Mouse (Mus musculus) midbrain, embryonic 11.5 days (tissue): ENCODE measurements around the gene Mark3. TPM values are rescaled to one million over a fixed set of nuclear protein-coding genes. Genes with fewer than 3 reads are reported as not detected.

Experiments
- ATAC-seq: fragments of 200-750 bp; cut with Nextera tagmentation; 2 replicates; pipeline ENCODE4 v1.8.0; 2017; ENCODE audit warnings: moderate TSS enrichment, moderate library complexity; ENCODE audit not compliant: low FRiP score
- DNase-seq: peaks from one replicate; pipeline ENCODE4 v3.0.0; 2015; ENCODE audit warnings: low spot score; ENCODE audit errors: missing footprints
- H3K27ac ChIP-seq: fragments of 300-500 bp; sonication (generic); 2 replicates; pipeline ENCODE4 v1.5.1; 2014; ENCODE audit warnings: low read depth, low read length
- H3K27me3 ChIP-seq: fragments of 300-500 bp; sonication (generic); 2 replicates; pipeline ENCODE4 v1.6.1; 2014; ENCODE audit warnings: mild to moderate bottlenecking, low read length, moderate library complexity, mixed read lengths; ENCODE audit not compliant: control insufficient read depth, insufficient read depth
- H3K36me3 ChIP-seq: fragments of 300-500 bp; sonication (generic); 2 replicates; pipeline ENCODE4 v1.6.1; 2014; ENCODE audit warnings: mild to moderate bottlenecking, low read length, moderate library complexity, mixed read lengths; ENCODE audit not compliant: control insufficient read depth, insufficient read depth
- H3K4me1 ChIP-seq: fragments of 300-500 bp; sonication (generic); 2 replicates; pipeline ENCODE4 v1.6.1; 2014; ENCODE audit warnings: low read length; ENCODE audit not compliant: control insufficient read depth, insufficient read depth
- H3K4me2 ChIP-seq: fragments of 300-500 bp; sonication (generic); 2 replicates; pipeline ENCODE4 v1.6.1; 2014; ENCODE audit warnings: mild to moderate bottlenecking, moderate library complexity
- H3K4me3 ChIP-seq: fragments of 300-500 bp; sonication (generic); 2 replicates; pipeline ENCODE4 v1.5.1; 2014; ENCODE audit warnings: low read depth, low read length
- H3K9ac ChIP-seq: fragments of 300-500 bp; sonication (generic); 2 replicates; pipeline ENCODE4 v1.6.1; 2014; ENCODE audit warnings: low read length
- H3K9me3 ChIP-seq: fragments of 300-500 bp; sonication (generic); 2 replicates; pipeline ENCODE4 v1.6.1; 2016; ENCODE audit warnings: low read length; ENCODE audit not compliant: control insufficient read depth
- WGBS: fragments of 180-500 bp; shearing (Covaris S2); extraction: QIAGEN DNeasy Blood & Tissue Kit; methylation state at CpG from one replicate; pipeline ENCODE4 v1.1.7; 2014; 5-methylcytosine and 5-hydroxymethylcytosine counted together
- polyA plus RNA-seq: library from polyadenylated mRNA; unstranded; fragments of >200 nt; fragmentation: Nextera tagmentation; extraction: Ambion mirVana; gene quantifications from 2 replicates; pipeline ENCODE4 v1.2.1, GENCODE M21; 2014

The Mark3 gene
- polyA plus RNA-seq, 1 experiment from 2014 or later = 73.7 TPM

DNA sequence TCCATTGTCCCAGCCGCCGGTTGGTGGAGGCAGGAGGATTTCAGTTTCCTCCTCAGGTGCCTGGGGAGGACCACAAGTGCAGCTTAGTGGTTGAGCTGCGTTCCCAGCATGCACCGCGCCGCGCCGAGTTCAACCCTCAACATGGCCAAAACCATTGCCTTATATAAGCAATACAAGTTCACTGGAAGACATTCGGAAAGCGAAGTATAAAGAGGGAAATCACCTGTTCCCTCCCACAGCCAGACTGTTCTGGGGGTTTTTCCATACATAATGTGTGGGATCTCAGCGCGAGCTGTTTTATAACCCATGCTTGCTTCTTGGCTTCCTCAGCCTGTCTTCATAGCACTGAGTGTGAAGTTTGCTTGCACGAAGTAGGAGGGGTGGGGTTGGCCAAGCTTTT lies 92.1 kb downstream of the Mark3 start:
- H3K9me3 ChIP-seq = no peaks in the 10 kb centered on the region
- peaks cover 12% of the 10 kb centered on the region; the same call in 1 of the 2 replicates for H3K36me3 ChIP-seq
- WGBS = 79% methylated on average over 13 of the region's 13 CpGs
- H3K27ac ChIP-seq = no peak overlapping the region
- H3K4me1 ChIP-seq = peaks cover 27% of the 10 kb centered on the region
- no peak overlapping the region for H3K4me3 ChIP-seq
- no peak overlapping the region for H3K4me2 ChIP-seq
- H3K9ac ChIP-seq = no peak overlapping the region
- ATAC-seq (no peak), DNase-seq (no peak)
- no peaks in the 10 kb centered on the region for H3K27me3 ChIP-seq

GRCm38 (mm10) chr12:111667421-111667820 lies 93.1 kb downstream of the Mark3 start:
- DNase-seq (no peak), ATAC-seq (no peak)
- no peak overlapping the region for H3K9ac ChIP-seq
- no peaks in the 10 kb centered on the region for H3K9me3 ChIP-seq
- H3K27me3 ChIP-seq = no peaks in the 10 kb centered on the region
- peaks cover 12% of the 10 kb centered on the region; the same call in 1 of the 2 replicates for H3K36me3 ChIP-seq
- H3K27ac ChIP-seq = no peak overlapping the region
- no peak overlapping the region for H3K4me3 ChIP-seq
- H3K4me1 ChIP-seq = peaks cover 30% of the 10 kb centered on the region
- H3K4me2 ChIP-seq = no peak overlapping the region
- 90% methylated on average over 5 of the region's 5 CpGs for WGBS

GRCm38 (mm10) chr12:111668457-111668912 lies 94.2 kb downstream of the Mark3 start:
- ATAC-seq = peak; percentile 53
- Histone ChIP-seq H3K4me2 (peak overlapping the region; percentile 61), H3K4me3 (peak overlapping the region; percentile 91), H3K9me3 (no peaks in the 10 kb centered on the region), H3K27ac (peak overlapping the region; percentile 86), H3K36me3 (peaks cover 12% of the 10 kb centered on the region; the same call in 1 of the 2 replicates), H3K27me3 (peaks cover under 1% of the 10 kb centered on the region; the same call in 1 of the 2 replicates), H3K9ac (peak overlapping the region; percentile 97), H3K4me1 (peaks cover 36% of the 10 kb centered on the region)
- WGBS = 0% methylated on average over 8 of the region's 8 CpGs
- peak; percentile 99 for DNase-seq

DNA sequence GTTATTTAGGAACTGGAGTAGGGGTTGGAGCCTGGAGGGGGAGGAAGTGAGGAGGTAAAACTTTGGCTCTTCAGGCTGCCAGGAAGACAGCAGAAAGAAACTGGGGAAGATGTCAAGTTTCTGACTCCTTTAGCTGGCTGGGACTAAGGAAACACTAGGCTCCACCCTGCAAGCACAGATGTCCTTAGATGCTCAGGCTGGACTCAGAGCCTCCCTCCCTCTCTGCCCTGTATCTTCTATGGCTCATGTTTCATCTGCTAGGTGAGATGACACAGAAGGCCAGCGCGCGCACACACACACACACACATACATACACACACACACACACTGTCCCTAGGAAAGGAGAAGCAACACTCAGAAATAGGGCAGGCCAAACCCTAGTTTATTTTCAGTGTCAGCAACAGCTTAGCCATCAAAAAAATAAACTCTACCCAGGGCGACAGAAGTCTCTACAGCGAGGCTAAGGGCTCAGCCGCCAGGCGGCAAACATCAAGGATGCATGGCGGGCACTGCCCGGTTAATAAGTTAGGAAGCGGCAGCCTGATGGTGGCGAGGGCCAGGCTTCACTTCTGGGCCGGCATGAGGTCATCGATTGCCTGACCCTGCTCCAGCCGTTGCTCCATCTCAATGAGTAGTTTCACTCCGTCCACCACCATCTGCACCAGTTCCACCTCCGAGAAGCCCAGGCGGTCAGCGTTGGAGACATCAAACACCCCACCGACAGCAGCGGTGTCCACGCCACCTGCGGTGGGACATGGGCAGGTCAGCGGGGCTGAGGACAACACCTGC lies 94.9 kb downstream of the Mark3 start:
- H3K27me3 ChIP-seq = peaks cover 6% of the 10 kb centered on the region
- H3K27ac ChIP-seq = peak overlapping the region; percentile 86
- H3K36me3 ChIP-seq = peaks cover 12% of the 10 kb centered on the region; the same call in 1 of the 2 replicates
- DNase-seq (peak; percentile 91), ATAC-seq (no peak)
- H3K4me1 ChIP-seq = peaks cover 29% of the 10 kb centered on the region
- WGBS = 55% methylated on average over 23 of the region's 23 CpGs
- peak overlapping the region; percentile 91 for H3K4me3 ChIP-seq
- peak overlapping the region; percentile 97 for H3K9ac ChIP-seq
- no peaks in the 10 kb centered on the region for H3K9me3 ChIP-seq
- peak overlapping the region; percentile 61 for H3K4me2 ChIP-seq

DNA sequence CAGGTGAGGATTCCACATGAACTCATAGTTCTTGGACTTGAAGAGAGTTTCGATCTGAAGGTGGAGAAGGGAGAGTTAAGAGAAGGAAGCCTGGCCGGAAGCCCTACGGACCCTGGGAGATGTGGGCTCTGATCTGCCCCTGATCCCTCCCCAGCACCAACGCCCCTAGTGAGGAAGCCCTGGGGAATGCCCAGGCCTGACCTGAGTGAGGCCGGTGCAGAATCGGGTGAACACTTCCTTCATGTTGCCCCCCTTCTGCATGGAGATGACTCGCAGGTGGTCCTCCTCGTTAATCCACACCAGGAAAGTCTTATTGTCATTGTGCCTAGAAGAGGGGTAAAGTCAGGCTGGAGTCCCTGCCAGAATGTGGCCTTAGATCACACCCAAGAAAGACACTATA lies 95.6 kb downstream of the Mark3 start:
- WGBS = 39% methylated on average over 8 of the region's 8 CpGs
- ATAC-seq = no peak
- peak overlapping the region; percentile 97 for H3K9ac ChIP-seq
- peak overlapping the region; percentile 91 for H3K4me3 ChIP-seq
- peaks cover 6% of the 10 kb centered on the region for H3K27me3 ChIP-seq
- peak overlapping the region; percentile 61 for H3K4me2 ChIP-seq
- peaks cover 12% of the 10 kb centered on the region; the same call in 1 of the 2 replicates for H3K36me3 ChIP-seq
- peak; percentile 87 for DNase-seq
- peak overlapping the region; percentile 86; the same call in 1 of the 2 replicates for H3K27ac ChIP-seq
- peaks cover 28% of the 10 kb centered on the region for H3K4me1 ChIP-seq
- H3K9me3 ChIP-seq = no peaks in the 10 kb centered on the region

DNA sequence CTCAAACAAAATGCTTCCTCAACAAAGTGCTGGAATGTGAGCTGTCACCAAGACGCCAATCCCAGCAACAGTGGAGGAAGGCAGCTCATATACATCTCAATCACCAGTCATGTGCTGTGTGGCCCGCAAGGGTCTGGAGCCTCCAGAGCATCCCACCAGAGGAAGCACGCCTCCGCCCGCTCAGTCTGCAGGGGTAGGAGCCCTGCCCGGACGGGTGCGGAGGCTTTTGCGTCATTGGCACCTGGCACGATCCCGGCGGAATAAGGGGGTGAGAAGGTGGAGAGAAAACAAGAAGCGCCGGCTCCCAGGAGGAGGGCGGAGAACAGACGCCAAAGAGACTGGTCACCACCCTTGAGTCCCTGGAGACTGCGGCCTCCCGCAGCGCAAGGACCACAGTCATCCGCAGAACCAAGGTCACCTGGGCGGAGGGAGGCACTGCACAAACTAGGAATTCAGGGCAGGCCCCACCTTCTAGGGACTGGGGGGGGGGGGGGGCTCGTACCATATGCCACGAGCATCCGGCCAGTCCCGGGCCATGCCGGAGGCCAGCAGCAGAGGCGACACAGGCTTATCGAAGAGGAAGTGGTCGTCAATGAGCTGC lies 96.1 kb downstream of the Mark3 start:
- 3% methylated on average over 28 of the region's 29 CpGs for WGBS
- H3K27ac ChIP-seq = peak overlapping the region; percentile 87
- peak overlapping the region; percentile 97 for H3K9ac ChIP-seq
- H3K4me1 ChIP-seq = peaks cover 28% of the 10 kb centered on the region
- H3K4me2 ChIP-seq = peak overlapping the region; percentile 61
- no peak for ATAC-seq
- no peaks in the 10 kb centered on the region for H3K9me3 ChIP-seq
- H3K27me3 ChIP-seq = peaks cover 6% of the 10 kb centered on the region
- DNase-seq = peak; percentile 94
- peak overlapping the region; percentile 91 for H3K4me3 ChIP-seq
- peaks cover 12% of the 10 kb centered on the region; the same call in 1 of the 2 replicates for H3K36me3 ChIP-seq

GRCm38 (mm10) chr12:111670976-111671375 lies 96.7 kb downstream of the Mark3 start:
- ATAC-seq (0 out of 2 replicates have a peak, but pooled peaks have one; percentile 0), DNase-seq (no peak)
- Histone ChIP-seq H3K27ac (peak overlapping the region; percentile 87), H3K36me3 (peaks cover 12% of the 10 kb centered on the region; the same call in 1 of the 2 replicates), H3K4me3 (peak overlapping the region; percentile 91), H3K27me3 (peaks cover 6% of the 10 kb centered on the region), H3K4me2 (peak overlapping the region; percentile 61), H3K9me3 (no peaks in the 10 kb centered on the region), H3K4me1 (peaks cover 28% of the 10 kb centered on the region), H3K9ac (peak overlapping the region; percentile 97)
- under 1% methylated on average over 35 of the region's 35 CpGs for WGBS

DNA sequence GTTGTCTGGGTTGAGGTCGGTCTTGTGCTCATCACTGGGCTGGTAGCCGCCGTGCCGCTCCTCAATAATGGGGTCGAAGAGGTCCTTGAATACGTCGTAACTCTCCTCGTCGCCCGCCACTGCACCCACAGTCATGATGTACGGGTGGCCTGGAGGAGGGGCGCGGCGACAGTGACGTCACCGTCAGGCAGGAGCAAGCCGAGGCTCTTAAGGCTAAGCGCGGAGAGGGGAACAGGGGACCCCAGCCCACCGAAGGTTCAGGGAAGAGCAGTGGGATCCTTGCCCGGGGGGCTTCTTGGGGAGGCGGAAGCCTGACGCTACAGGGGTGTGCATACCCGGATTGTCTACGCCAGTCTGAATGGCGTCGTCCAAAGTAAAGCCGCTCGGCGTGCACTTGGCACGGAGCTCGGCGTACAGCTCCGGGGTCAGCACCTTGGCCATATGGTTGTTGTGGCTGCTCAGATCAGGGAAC lies 97.1 kb downstream of the Mark3 start:
- peaks cover 28% of the 10 kb centered on the region for H3K4me1 ChIP-seq
- no peaks in the 10 kb centered on the region for H3K9me3 ChIP-seq
- WGBS = under 1% methylated on average over 34 of the region's 34 CpGs

More for the DNA sequence above, 97.1 kb downstream of the Mark3 start:
- Histone ChIP-seq H3K27ac (peak overlapping the region; percentile 87), H3K4me3 (peak overlapping the region; percentile 91), H3K27me3 (peaks cover 6% of the 10 kb centered on the region), H3K9ac (peak overlapping the region; percentile 97), H3K4me2 (peak overlapping the region; percentile 61), H3K36me3 (peaks cover 12% of the 10 kb centered on the region; the same call in 1 of the 2 replicates)
- ATAC-seq (peak; percentile 46), DNase-seq (peak; percentile 97)
